Mouse (Mus musculus) bone marrow macrophage, adult 2 months (primary cell): ENCODE data around the gene Tbc1d17.

ENCODE experiments used
- CTCF ChIP-seq: IDR thresholded peaks from 2 replicates; pipeline ENCODE4 v1.5.1; 2012; ENCODE audit warnings: low read depth, mild to moderate bottlenecking, low read length, moderate library complexity
- POLR2A ChIP-seq: IDR thresholded peaks from 2 replicates; pipeline ENCODE4 v1.6.1; 2012; ENCODE audit warnings: mild to moderate bottlenecking, low read depth, low read length, borderline replicate concordance

GRCm38 (mm10) chr7:44863210-44863609 lies 14.3 kb upstream of the Tbc1d17 start:
- TF ChIP-seq POLR2A, result no peak
- TF ChIP-seq CTCF, result no peak
